Mouse (Mus musculus): ENCODE data around the gene Lrrc71.

Lrrc71 gene

GRCm38 (mm10) chr3:87748431-87748830, at the start of gene Lrrc71:
Gene Lrrc71 (minus strand): TSS chr3:87748625.
- DNase-seq (ENCODE audit: inconsistent age in 2 of 2, low spot score in 1 of 2) = peak in 1 of 2 experiments; percentile 56

- peak; percentile 17 to 57 for DNase-seq (ENCODE audit: inconsistent age in 2 of 2, low spot score in 1 of 2)
These were observed 48.4 kb upstream of the Lrrc71 start, which contains the start of gene Insrr for GRCm38 (mm10) chr3:87796736-87797334. Gene Insrr (plus strand): TSS chr3:87796951.

GRCm38 (mm10) chr3:87795336-87796277, 47.2 kb upstream of the Lrrc71 start:
- peak; percentile 61 to 88 for DNase-seq (ENCODE audit: inconsistent age in 2 of 2, low spot score in 1 of 2)

GRCm38 (mm10) chr3:87794922-87795325, 46.5 kb upstream of the Lrrc71 start, which contains the start of gene Ntrk1:
Gene Ntrk1 (minus strand): TSS chr3:87795162.
- DNase-seq (ENCODE audit: inconsistent age in 2 of 2, low spot score in 1 of 2) = peak; percentile 22 to 51

- DNase-seq (ENCODE audit: inconsistent age in 2 of 2, low spot score in 1 of 2) = no peak
These were observed 41.3 kb upstream of the Lrrc71 start for GRCm38 (mm10) chr3:87789768-87790167.

- DNase-seq (ENCODE audit: inconsistent age in 2 of 2, low spot score in 1 of 2) = no peak
These were observed 40.8 kb upstream of the Lrrc71 start for GRCm38 (mm10) chr3:87789248-87789647.

- DNase-seq (ENCODE audit: inconsistent age in 2 of 2, low spot score in 1 of 2) = peak in 1 of 2 experiments; percentile 76
These were observed 37.3 kb upstream of the Lrrc71 start for GRCm38 (mm10) chr3:87785626-87786214.

GRCm38 (mm10) chr3:87785156-87785555, 36.7 kb upstream of the Lrrc71 start:
- DNase-seq (ENCODE audit: inconsistent age in 2 of 2, low spot score in 1 of 2) = no peak

- no peak for DNase-seq (ENCODE audit: inconsistent age in 2 of 2, low spot score in 1 of 2)
These were observed 35.0 kb upstream of the Lrrc71 start for GRCm38 (mm10) chr3:87783282-87784023.

GRCm38 (mm10) chr3:87779086-87779485, 30.7 kb upstream of the Lrrc71 start:
- DNase-seq (ENCODE audit: inconsistent age in 2 of 2, low spot score in 1 of 2) = no peak

GRCm38 (mm10) chr3:87778283-87778682, 29.9 kb upstream of the Lrrc71 start:
- DNase-seq (ENCODE audit: inconsistent age in 2 of 2, low spot score in 1 of 2) = peak in 1 of 2 experiments; percentile 44

- DNase-seq (ENCODE audit: inconsistent age in 2 of 2, low spot score in 1 of 2) = no peak
These were observed 22.7 kb upstream of the Lrrc71 start for GRCm38 (mm10) chr3:87771088-87771487.

- DNase-seq (ENCODE audit: inconsistent age in 2 of 2, low spot score in 1 of 2) = peak in 1 of 2 experiments; percentile 76
These were observed 21.9 kb upstream of the Lrrc71 start for GRCm38 (mm10) chr3:87770280-87770679.

- no peak for DNase-seq (ENCODE audit: inconsistent age in 2 of 2, low spot score in 1 of 2)
These were observed 21.1 kb upstream of the Lrrc71 start for GRCm38 (mm10) chr3:87769506-87769905.

GRCm38 (mm10) chr3:87768844-87769243, 20.4 kb upstream of the Lrrc71 start:
- DNase-seq (ENCODE audit: inconsistent age in 2 of 2, low spot score in 1 of 2) = peak; percentile 86 to 93

- no peak for DNase-seq (ENCODE audit: inconsistent age in 2 of 2, low spot score in 1 of 2)
These were observed 20.0 kb upstream of the Lrrc71 start for GRCm38 (mm10) chr3:87768431-87768830.

GRCm38 (mm10) chr3:87767764-87768163, 19.3 kb upstream of the Lrrc71 start:
- peak in 1 of 2 experiments; percentile 29 for DNase-seq (ENCODE audit: inconsistent age in 2 of 2, low spot score in 1 of 2)

GRCm38 (mm10) chr3:87766284-87766667, 17.9 kb upstream of the Lrrc71 start:
- no peak for DNase-seq (ENCODE audit: inconsistent age in 2 of 2, low spot score in 1 of 2)

- DNase-seq (ENCODE audit: inconsistent age in 2 of 2, low spot score in 1 of 2) = no peak
These were observed 17.3 kb upstream of the Lrrc71 start for GRCm38 (mm10) chr3:87765631-87766283.

GRCm38 (mm10) chr3:87765091-87765490, 16.7 kb upstream of the Lrrc71 start:
- peak; percentile 63 to 74 for DNase-seq (ENCODE audit: inconsistent age in 2 of 2, low spot score in 1 of 2)
